Comparison of ENCODE assay signal across 8 mouse cellular contexts in the genomic region with DNA sequence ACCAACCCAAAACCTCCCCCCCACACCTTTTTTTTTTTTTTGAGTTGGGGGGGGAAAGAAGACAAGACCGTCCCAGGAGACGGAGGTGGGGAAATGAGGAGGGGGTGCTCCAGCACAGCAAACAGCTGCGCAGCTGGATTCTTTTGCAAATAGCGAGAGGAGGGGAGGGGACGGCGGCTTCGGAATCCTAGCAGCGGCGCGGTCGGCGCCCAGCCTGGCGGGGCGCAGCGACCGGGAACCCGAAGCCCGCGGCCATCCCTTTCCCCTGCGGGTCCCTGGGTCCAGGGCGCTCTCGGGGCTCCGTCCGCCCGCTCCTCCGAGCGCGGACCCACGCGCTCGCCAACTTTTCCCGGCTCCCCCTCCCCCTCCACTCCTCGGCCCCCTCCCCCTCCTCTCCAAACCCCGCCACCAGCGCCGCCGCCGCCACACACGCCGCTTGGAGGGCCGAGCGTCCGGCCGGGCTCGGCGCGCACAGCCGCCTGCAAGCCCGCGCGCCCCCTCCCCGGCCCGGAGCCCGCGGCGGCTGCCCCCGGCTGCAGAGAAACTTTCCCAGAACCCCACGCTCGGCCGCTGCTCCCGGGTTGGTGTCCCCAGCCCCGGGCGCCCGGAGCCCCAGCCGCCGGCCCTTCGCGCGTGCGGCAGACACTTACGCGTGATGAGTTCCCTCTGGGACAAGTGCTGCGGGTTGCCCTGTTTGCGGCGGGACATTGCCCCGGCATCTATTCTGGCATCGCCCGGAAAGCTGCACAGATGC. TPM values are rescaled to one million over a fixed set of nuclear protein-coding genes. Genes with fewer than 3 reads are reported as not detected.
DNase-seq lines count a peak whose midpoint lies in the region; ATAC-seq and TF ChIP-seq lines count a peak whose summit lies in the region.

No protein-coding gene starts in this region.

- H3K27ac ChIP-seq in heart, embryonic 12.5 days (ENCODE audit: poor library complexity, severe bottlenecking), result no peak overlapping the region
- H3K27ac ChIP-seq in forebrain, postnatal 0 days (ENCODE audit: low read depth, low read length), result peak overlapping the region; percentile 97
- H3K27ac ChIP-seq in liver, postnatal 0 days (ENCODE audit: low read depth), result no peak overlapping the region

- no peak for DNase-seq in heart, postnatal 4 days
- DNase-seq in Muller cell, postnatal 12 days (ENCODE audit: inconsistent ontology term), result peak; percentile 30
- peak; percentile 18 for DNase-seq in forebrain, postnatal 0 days
- no peak for DNase-seq in liver, postnatal 0 days
- DNase-seq in thymus, postnatal 10 days (ENCODE audit: low spot score in 2 of 2), result peak; percentile 49
- no peak for DNase-seq in B cell, adult 2 months

- H3K4me2 ChIP-seq in heart, embryonic 12.5 days, result peak overlapping the region; percentile 98
- peak overlapping the region; percentile 88 for H3K4me2 ChIP-seq in forebrain, postnatal 0 days (ENCODE audit: low read depth)
- H3K4me2 ChIP-seq in liver, postnatal 0 days (ENCODE audit: low read depth, low read length), result peak overlapping the region; percentile 64

- WGBS in heart, embryonic 12.5 days, result under 1% methylated on average over 66 of the region's 78 CpGs
- 1% methylated on average over 65 of the region's 78 CpGs for WGBS in forebrain, postnatal 0 days
- WGBS in liver, postnatal 0 days (ENCODE audit: insufficient replicate concordance), result under 1% methylated on average over 54 of the region's 78 CpGs

- H3K27me3 ChIP-seq in heart, embryonic 12.5 days (replicated peaks), result peaks cover 64% of the 10 kb centered on the region
- H3K27me3 ChIP-seq in forebrain, postnatal 0 days (ENCODE audit: insufficient read depth, low read length), result no peaks in the 10 kb centered on the region
- H3K27me3 ChIP-seq in liver, postnatal 0 days (ENCODE audit: insufficient read depth, low read length), result peaks cover 80% of the 10 kb centered on the region

- H3K9ac ChIP-seq in heart, embryonic 12.5 days, result peak overlapping the region; percentile 75
- peak overlapping the region; percentile 92 for H3K9ac ChIP-seq in forebrain, postnatal 0 days
- no peak overlapping the region for H3K9ac ChIP-seq in liver, postnatal 0 days (replicated peaks)

- no peaks in the 10 kb centered on the region for H3K36me3 ChIP-seq in heart, embryonic 12.5 days
- H3K36me3 ChIP-seq in forebrain, postnatal 0 days (ENCODE audit: insufficient read depth), result no peaks in the 10 kb centered on the region
- no peaks in the 10 kb centered on the region for H3K36me3 ChIP-seq in liver, postnatal 0 days (replicated peaks; ENCODE audit: insufficient read depth, low read length)

- TF ChIP-seq CTCF in forebrain, postnatal 0 days (IDR thresholded peaks at IDR 0.05; ENCODE audit: low read depth), result no peak
- no peak for TF ChIP-seq CTCF in liver, postnatal 0 days (IDR thresholded peaks at IDR 0.05; ENCODE audit: low read depth)

- H3K4me3 ChIP-seq in heart, embryonic 12.5 days, result peak overlapping the region; percentile 86
- H3K4me3 ChIP-seq in forebrain, postnatal 0 days (ENCODE audit: low read depth, low read length), result peak overlapping the region; percentile 75
- peak overlapping the region; percentile 37 for H3K4me3 ChIP-seq in liver, postnatal 0 days (ENCODE audit: low read depth, low read length)

- no peak for TF ChIP-seq EP300 in liver, postnatal 0 days (IDR thresholded peaks at IDR 0.05; ENCODE audit: low read depth)

- H3K9me3 ChIP-seq in heart, embryonic 12.5 days (replicated peaks), result no peaks in the 10 kb centered on the region
- no peaks in the 10 kb centered on the region for H3K9me3 ChIP-seq in forebrain, postnatal 0 days (ENCODE audit: low read length)
- no peaks in the 10 kb centered on the region for H3K9me3 ChIP-seq in liver, postnatal 0 days (ENCODE audit: low read length)

- H3K4me1 ChIP-seq in heart, embryonic 12.5 days (replicated peaks), result peaks cover 19% of the 10 kb centered on the region
- peaks cover 4% of the 10 kb centered on the region; the same call in 1 of the 2 replicates for H3K4me1 ChIP-seq in forebrain, postnatal 0 days (ENCODE audit: insufficient read depth)
- peaks cover 5% of the 10 kb centered on the region; the same call in 1 of the 2 replicates for H3K4me1 ChIP-seq in liver, postnatal 0 days (ENCODE audit: insufficient read depth)

- ATAC-seq in heart, embryonic 12.5 days (ENCODE audit: insufficient number of reproducible peaks, low FRiP score), result no peak
- no peak for ATAC-seq in forebrain, postnatal 0 days
- no peak for ATAC-seq in liver, postnatal 0 days
- no peak for ATAC-seq in cerebellum, adult (ENCODE audit: insufficient number of reproducible peaks, low FRiP score, low TSS enrichment)

RNA-seq across cellular contexts. Expression of gene Bcl11b, which starts 0.8 kb away (rescaled TPM):
- 4.9 and 5.0 TPM in 2 replicates for polyA plus RNA-seq in heart, embryonic 12.5 days (2016; fragmentation: Nextera tagmentation; extraction: Ambion mirVana)
- 1 to 10 TPM; 1.5 to 1.6 TPM for total RNA-seq in heart, postnatal 4 days (2021)
- total RNA-seq in forebrain, postnatal 0 days (2014; rRNA removed), result 103 and 122 TPM in 2 replicates
- 45.4 and 70.1 TPM in 2 replicates for polyA plus RNA-seq in forebrain, postnatal 0 days (2015; fragmentation: Nextera tagmentation; extraction: Ambion mirVana)
- polyA plus RNA-seq in liver, postnatal 0 days (2015; fragmentation: Nextera tagmentation; extraction: Ambion mirVana), result 0.02 TPM in 1 of 2 replicates, not detected in the other

Comparison
In these comparisons a context has a peak if more than half of its experiments do, and no peak if none do; other contexts are left out.
1. DNase-seq: peak in Muller cell, postnatal 12 days (single experiment), forebrain, postnatal 0 days (single experiment) and thymus, postnatal 10 days (2 of 2); none in heart, postnatal 4 days (single experiment), liver, postnatal 0 days (single experiment) and B cell, adult 2 months (0 of 2).
2. Peak in every context shown above with its lines, with median percentiles within 50 percentile points of each other: H3K4me2 ChIP-seq and H3K4me3 ChIP-seq.